Mouse (Mus musculus) left cerebral cortex, postnatal 4 days (tissue): ENCODE measurements at regions not wholly inside any gene's neighbourhood (a gene's known extent, or its start where the extent isn't known, plus 50 kb on each side); places are given as distances from the start of the nearest gene placed in this dataset.

ENCODE experiments used
- DNase-seq: peaks from one replicate; pipeline ENCODE4 v3.0.0-alpha.2; 2022
- intact Hi-C: fragments of 180-260 bp; cut with DNase I; formaldehyde crosslinking; loops from one replicate; pipeline ENCODE4 v1.15.1; 2025

- intact Hi-C loops = no loop called here
- no peak for DNase-seq
Observed at GRCm38 (mm10) chr7:115263082-115263481, 519.6 kb downstream of the Insc start.

- DNase-seq = no peak
Observed at GRCm38 (mm10) chr7:115266141-115266540, 522.6 kb downstream of the Insc start.

GRCm38 (mm10) chr7:115270803-115271202 is 527.3 kb downstream of the Insc start:
- no peak for DNase-seq
- intact Hi-C loops = no loop called here

More at GRCm38 (mm10) chr7:115266141-115266540, 522.6 kb downstream of the Insc start:
- intact Hi-C loops = no loop called here

- DNase-seq = no peak
- intact Hi-C loops = no loop called here
Observed at GRCm38 (mm10) chr7:115274836-115275235, 531.3 kb downstream of the Insc start.

GRCm38 (mm10) chr7:115290801-115291417 is 547.4 kb downstream of the Insc start:
- no peak for DNase-seq
- intact Hi-C loops = no loop called here

GRCm38 (mm10) chr7:115294655-115295230 is 551.2 kb downstream of the Insc start:
- intact Hi-C loops = no loop called here
- DNase-seq = no peak

GRCm38 (mm10) chr7:115300241-115300640 is 556.7 kb downstream of the Insc start:
- intact Hi-C loops = no loop called here
- no peak for DNase-seq

- intact Hi-C loops = no loop called here
- no peak for DNase-seq
Observed at GRCm38 (mm10) chr7:115308377-115308776, 564.9 kb downstream of the Insc start.

- DNase-seq = peak; percentile 44
- intact Hi-C loops = no loop called here
Observed at GRCm38 (mm10) chr7:115310400-115311225, 567.1 kb downstream of the Insc start.

- DNase-seq = no peak
- intact Hi-C loops = no loop called here
Observed at GRCm38 (mm10) chr7:115319504-115319903, 576.0 kb downstream of the Insc start.

- intact Hi-C loops = no loop called here
- no peak for DNase-seq
Observed at GRCm38 (mm10) chr7:115322989-115323388, 579.5 kb downstream of the Insc start.

GRCm38 (mm10) chr7:115328300-115328699 is 584.8 kb downstream of the Insc start:
- no peak for DNase-seq
- intact Hi-C loops = no loop called here

GRCm38 (mm10) chr7:115331698-115332097 is 588.2 kb downstream of the Insc start:
- intact Hi-C loops = no loop called here
- no peak for DNase-seq

- intact Hi-C loops = no loop called here
- DNase-seq = no peak
Observed at GRCm38 (mm10) chr7:115333046-115333577, 589.6 kb downstream of the Insc start.

- intact Hi-C loops = no loop called here
Observed at GRCm38 (mm10) chr7:115335051-115335450, 591.6 kb downstream of the Insc start.

GRCm38 (mm10) chr7:115340155-115340554 is 596.7 kb downstream of the Insc start:
- intact Hi-C loops = no loop called here
- peak; percentile 42 for DNase-seq

More at GRCm38 (mm10) chr7:115335051-115335450, 591.6 kb downstream of the Insc start:
- DNase-seq = no peak

GRCm38 (mm10) chr7:115341007-115341406 is 597.5 kb downstream of the Insc start:
- intact Hi-C loops = no loop called here
- DNase-seq = no peak

- intact Hi-C loops = no loop called here
Observed at GRCm38 (mm10) chr7:115345749-115346148, 602.3 kb downstream of the Insc start.

GRCm38 (mm10) chr7:115358711-115359110 is 615.2 kb downstream of the Insc start:
- intact Hi-C loops = no loop called here
- no peak for DNase-seq

More at GRCm38 (mm10) chr7:115345749-115346148, 602.3 kb downstream of the Insc start:
- DNase-seq = no peak

GRCm38 (mm10) chr7:115360142-115360541 is 616.6 kb downstream of the Insc start:
- intact Hi-C loops = loop anchor here (10.0 kb wide), 1 partner anchor 675 kb away; the partner anchor contains the start of genes 1110004F10Rik and Sox6
- no peak for DNase-seq

- no peak for DNase-seq
- intact Hi-C loops = loop anchor here (10.0 kb wide), 1 partner anchor 673 kb away; the partner anchor contains the start of genes 1110004F10Rik and Sox6
Observed at GRCm38 (mm10) chr7:115362117-115362516, 618.6 kb downstream of the Insc start.
